Mouse (Mus musculus) erythroblast, embryonic 14.5 days (primary cell): ENCODE measurements around the gene Gbx2.

Experiments
- GATA1 ChIP-seq: IDR thresholded peaks from 2 replicates; pipeline ENCODE4 v1.6.1; 2012; ENCODE audit warnings: low read length, inconsistent platforms, mixed read lengths
- TAL1 ChIP-seq: IDR thresholded peaks from 3 replicates; pipeline ENCODE4 v1.6.1; 2012; ENCODE audit warnings: low read length, inconsistent platforms, mixed read lengths

DNA sequence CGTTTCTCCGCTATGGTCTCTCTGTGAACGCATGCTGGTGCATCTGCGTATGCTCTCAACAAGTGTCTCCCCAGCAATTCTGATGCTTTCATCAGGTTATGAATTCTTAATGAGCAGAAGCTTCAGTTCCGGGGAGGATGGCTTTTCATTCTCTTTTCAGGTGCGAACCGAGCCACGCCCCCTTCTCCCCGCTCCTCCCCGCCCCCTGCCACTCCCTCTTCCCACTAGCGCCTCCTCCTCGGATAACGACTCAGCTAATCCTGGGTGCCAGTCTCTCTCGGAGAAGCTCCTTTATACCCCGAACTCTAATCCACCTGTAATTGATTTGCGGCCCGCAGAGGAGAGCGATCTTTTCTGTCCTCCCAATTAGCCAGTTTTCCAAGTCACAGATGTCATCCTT lies 12.9 kb downstream of the Gbx2 start:
- TF ChIP-seq GATA1: no peak
- TF ChIP-seq TAL1: no peak
